Mouse (Mus musculus): ENCODE data around the gene Tbc1d21.
A peak's percentile ranks its signal among the peaks of the same experiment; 100 is the strongest.

The Tbc1d21 gene

DNA sequence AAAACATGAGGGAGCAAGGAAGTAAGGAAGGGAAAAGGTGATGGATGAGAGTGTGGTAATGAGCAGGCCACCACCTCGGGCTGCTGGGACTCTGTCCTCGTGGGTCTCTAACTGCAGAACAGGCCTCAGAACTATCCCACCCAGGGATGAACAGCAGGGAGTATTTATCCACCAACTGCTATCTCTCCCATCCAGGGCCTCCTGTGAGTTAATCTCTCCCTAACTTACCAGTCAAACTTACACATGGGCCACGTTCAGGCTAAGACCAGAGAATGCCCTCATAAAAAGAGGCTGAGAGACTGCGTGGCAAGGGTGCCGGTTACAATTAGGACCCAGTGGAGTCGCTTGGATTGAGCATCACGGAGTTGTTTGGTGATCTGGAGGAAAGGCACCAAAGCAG is 24.3 kb downstream of the Tbc1d21 start:
- DNase-seq (ENCODE audit: low spot score in 2 of 2): no peak

DNA sequence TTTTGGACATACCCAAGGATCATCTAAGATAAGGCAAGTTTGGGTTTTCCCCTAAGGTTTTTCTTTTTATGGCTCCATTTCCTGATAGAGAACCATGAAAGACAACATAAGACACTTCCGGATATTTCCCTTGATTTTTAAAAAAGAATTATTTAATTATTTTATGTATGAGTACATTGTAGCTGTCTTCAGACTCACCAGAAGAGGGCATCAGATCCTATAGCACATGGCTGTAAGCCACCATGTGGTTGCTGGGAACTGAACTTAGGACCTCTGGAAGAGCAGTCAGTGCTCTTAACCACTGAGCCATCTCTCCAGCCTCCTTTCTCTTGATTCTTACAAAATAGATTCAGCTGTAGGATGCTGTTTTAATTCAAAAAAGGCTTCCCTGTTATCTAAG is 28.5 kb downstream of the Tbc1d21 start:
- DNase-seq (ENCODE audit: low spot score in 2 of 2): no peak

DNA sequence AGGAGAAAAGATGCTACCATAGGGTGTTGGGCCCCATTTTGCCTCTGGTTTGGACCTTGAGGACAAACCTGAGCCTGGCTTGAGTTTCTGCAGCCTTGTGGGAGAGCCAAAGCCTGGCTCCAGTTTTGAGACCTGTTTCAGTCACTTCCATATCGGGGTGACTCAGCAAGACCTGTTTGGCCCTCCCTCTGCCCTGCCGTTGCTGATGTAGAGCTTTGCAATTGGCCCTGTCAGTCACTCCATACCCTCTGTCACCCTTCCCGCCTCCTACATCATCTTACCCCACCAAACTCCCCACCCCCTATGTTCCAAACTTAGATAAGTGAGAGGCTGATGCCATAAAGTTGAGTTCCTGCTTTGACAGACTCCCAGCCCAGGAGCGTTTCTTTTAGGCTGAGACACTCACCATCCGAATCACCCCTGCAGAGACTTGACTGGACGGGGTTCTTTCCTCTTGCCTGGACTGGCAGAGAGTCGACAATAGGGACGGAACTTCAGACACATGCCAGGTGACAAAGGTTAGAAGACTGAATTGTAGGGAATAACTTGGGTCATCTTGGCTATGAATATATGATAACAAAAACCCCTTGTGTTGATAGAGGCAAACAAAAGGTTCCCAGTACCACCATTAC is 33.5 kb downstream of the Tbc1d21 start:
- no peak for DNase-seq (ENCODE audit: low spot score in 2 of 2)

DNA sequence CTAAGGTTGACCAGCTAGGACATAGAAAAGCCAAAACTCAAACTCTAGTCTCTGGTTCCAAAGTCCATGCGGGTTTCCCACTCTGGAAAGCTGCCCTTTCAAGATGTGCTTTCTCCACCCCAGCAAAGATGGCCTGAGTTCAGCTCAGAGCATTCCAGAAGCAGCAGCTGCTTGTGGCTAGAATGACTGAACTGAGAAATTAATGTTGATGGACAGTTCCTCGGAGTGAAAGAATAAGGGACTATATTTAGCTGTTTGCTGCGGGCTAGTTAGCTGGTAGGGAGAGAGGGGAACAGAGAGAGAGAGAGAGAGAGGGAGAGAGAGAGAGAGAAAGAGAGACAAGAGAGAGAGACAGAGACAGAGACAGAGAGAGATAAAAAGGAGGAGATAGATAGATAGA is 39.0 kb downstream of the Tbc1d21 start:
- DNase-seq (ENCODE audit: low spot score in 2 of 2): no peak

DNA sequence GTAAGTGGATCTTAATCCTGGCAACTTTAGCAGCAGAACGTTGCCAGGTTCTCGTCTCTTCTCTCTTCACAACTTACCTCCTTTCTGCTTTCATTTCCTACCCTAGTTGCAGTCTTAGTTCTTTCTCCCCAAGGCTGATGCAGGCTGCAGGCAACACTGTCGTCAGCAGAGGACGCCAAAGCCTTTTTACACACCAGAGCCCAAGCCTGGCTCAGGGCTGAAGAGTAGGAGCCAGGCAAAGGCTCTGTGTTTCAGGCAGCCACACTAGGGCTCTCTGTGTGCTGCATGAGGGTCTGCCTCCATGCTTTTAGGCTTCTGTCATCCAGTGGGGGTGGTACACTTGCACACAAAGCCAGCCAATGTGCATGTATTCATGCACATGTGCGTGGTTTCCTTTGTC is 40.0 kb downstream of the Tbc1d21 start:
- peak; percentile 78 to 87 for DNase-seq (ENCODE audit: low spot score in 2 of 2)

DNA sequence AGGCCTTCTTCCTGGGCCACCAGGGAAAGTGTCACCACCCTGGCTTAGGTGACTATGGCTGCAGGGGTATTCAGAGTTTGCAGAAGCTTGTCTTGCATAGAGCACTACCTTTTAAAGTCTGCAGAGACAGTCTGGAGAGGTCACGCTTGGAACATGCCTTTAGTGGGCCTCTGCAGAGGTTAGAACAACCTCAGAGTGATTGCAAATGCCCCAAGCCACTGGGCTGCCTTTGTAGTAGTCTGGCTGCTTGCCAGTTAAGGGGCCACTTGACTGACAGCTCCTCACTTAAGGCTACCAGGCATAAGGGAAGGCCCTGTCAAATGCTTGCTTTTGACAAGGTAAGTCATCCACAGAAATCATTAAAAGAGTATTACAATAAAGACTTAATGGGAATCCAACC is 42.9 kb downstream of the Tbc1d21 start:
- DNase-seq (ENCODE audit: low spot score in 2 of 2): no peak

DNA sequence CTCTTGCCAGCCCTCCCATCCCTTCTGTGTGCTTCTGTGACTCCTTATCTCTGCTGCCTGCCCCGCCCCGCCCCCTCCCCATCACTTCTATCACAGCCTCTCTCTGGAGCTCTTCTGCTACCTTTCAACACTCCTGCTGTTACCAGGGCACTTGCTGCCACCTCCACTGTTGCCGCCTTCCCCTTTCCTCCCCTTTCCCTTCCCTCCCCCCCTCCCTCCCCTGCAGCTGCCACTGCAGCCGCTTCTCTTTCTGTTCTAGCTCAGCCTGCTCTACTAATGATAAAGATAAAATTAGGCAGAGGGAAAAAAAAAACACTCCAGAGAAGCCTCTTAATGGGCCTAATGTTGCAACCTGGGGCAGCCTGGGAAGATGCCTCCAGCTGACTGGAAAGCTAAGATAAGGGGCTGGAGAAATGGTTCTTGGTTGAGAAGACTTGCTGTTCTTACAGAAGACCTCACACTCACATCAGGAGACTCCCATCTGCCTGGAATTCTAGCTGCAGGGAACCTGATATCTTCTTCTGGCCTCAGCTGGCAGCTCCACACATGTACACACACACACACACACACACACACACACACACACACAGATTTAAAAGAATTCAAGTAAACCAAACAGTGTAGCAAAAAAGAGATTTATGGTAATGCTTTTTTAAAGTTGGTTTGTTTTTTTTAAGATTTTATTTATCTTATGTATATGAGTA is 43.6 kb downstream of the Tbc1d21 start:
- no peak for DNase-seq (ENCODE audit: low spot score in 2 of 2)

DNA sequence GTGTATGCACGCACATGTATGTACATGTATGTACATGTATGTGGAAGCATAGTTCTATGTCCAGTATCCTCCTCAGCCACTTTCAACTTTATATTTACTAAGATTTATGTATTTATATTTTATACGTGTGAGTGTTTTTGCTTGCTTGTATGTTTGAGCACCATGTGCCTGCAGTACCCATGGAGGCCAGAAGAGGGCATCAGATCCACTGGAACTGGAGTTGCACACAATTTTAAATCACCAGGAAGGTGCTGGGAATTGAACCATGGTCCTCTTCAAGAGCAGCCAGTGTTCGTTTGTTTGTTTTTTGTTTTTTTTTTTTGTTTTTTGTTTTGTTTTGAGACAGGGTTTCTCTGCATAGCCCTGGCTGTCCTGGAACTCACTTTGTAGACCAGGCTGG is 48.6 kb downstream of the Tbc1d21 start:
- no peak for DNase-seq (ENCODE audit: low spot score in 2 of 2)

DNA sequence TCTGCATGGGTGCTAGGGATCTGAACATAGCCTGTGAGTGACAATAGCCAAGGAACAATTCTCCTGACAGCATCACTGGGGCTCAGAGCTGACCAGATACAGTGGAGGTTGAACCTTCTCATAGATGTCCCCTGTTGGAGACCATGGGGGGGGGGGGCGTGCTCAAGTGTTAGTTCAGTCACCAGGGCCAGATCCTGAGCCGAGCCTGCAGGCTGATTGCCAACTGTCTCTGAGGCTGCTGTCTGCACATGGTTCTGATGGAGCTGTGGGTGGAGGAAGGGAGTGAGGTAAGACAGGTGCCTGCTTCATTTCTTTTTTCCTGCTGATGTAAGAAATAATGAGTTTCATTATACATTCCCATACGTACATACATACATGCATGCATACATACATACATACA is 51.9 kb downstream of the Tbc1d21 start:
- no peak for DNase-seq (ENCODE audit: low spot score in 2 of 2)

DNA sequence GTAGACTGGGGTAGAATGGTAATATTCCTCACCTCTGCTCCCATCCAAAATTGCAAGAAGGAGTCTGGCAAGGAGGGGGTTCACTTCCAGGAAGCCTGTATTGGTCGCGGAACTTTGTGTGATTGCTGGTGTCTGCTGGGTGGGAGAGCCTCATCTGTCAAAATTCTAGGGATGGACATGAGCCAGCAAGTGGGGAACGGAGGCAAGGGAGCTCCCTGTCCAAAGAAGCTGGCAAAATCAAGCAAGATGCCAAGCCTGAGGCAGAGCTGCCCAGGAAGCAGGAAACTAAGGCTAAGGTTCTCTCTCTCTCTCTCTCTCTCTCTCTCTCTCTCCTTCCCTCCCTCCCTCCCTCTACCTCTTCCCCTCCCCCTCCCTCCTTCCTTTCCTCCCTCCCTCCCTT is 52.9 kb downstream of the Tbc1d21 start:
- no peak for DNase-seq (ENCODE audit: low spot score in 2 of 2)

DNA sequence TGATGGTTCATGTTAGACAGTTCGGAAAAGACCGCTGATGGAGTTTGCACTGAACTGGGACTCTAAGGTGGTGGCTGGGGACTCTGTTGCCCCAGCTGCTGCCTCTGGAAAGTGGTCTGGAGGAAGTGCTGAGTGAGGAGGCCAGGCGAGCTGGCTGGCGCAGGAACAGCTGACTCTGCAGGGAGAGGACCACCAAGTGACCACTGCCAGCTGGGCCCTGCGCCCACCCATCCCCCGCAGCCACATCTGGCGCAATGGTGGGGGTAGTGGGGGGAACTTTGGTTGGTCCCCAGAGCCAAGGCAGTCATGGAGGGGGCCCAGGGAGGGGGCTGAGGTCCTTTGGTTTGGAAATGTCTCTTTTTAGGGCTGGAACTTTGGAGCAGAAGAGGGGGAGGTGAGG is 53.5 kb downstream of the Tbc1d21 start:
- DNase-seq (ENCODE audit: low spot score in 2 of 2): no peak

DNA sequence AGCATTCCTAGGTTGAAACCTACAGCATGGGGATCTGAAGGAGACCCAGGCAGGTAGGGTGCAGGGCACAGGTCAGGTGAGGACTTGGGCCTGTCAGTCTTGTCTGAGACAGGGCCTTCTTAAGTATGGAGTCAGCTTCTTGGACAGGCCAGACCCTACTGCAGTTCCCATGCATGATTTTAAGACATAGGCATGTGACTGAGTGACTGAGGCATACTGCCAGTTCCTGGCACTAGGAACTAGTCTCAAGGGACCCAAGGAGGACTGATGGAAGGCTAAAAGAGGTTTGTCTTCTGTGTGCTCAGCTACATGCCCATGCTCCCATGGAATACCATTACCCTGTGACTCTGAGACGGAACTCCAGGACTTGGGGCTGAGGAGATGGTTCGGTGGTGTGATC is 54.4 kb downstream of the Tbc1d21 start:
- DNase-seq (ENCODE audit: low spot score in 2 of 2): no peak

DNA sequence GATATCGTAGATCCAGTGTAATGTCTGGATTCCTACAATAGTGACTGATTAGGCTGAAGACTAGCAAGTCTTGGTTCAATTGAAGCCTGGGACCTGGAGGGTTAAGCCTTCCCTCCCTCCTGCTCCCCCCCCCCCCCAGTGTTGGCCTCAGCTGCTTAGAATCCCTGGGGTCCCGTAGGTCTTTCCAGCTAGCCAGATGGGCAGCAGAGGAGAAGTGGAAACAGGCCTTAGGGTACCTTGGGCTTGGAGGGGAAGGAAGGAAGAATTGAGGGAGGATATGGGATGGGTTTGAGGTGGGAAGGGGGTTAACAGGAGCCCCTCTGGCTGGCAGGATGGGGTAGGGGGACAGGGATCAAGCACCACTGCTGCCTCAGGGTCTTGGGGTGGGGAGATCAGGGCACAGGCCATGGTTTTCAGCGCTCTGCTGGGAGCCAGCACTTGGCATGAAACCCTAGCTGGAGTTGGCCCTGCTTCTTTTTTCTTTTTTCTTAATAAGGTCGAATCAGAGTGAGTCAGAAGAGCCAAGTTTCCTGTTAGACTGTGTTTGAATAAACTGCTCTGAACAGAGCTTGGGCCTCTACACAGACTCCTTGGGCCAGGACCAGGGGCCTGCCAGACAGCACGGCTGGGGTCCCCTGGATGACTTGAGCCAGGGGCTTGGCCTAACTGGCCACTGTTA is 55.4 kb downstream of the Tbc1d21 start:
- DNase-seq (ENCODE audit: low spot score in 2 of 2): peak; percentile 53 to 57

DNA sequence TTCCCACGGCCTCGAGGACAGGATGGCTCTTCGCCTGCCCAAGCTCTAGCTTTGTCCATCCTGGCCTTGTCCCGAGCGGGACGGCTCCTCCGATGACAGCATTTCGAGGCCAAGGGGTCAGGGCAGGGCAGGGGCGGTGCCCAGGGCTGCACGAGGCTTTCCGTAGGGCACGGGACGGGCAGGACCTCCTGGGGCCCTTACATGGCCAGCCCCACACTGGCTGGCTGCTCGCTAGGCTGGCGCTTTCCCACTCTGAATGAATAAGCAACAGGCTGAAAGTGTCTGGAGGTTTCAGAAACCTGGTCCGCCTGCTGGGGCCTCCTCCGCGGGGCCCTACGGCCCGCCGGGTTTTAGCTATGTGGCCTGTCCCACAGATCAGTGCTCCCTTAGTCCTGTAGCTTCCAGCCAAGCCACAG is 57.3 kb downstream of the Tbc1d21 start, which contains the start of gene Loxl1:
Gene Loxl1, minus strand, starts transcription at position 243 of the 416 bp plus-strand sequence.
- peak; percentile 49 to 56 for DNase-seq (ENCODE audit: low spot score in 2 of 2)

DNA sequence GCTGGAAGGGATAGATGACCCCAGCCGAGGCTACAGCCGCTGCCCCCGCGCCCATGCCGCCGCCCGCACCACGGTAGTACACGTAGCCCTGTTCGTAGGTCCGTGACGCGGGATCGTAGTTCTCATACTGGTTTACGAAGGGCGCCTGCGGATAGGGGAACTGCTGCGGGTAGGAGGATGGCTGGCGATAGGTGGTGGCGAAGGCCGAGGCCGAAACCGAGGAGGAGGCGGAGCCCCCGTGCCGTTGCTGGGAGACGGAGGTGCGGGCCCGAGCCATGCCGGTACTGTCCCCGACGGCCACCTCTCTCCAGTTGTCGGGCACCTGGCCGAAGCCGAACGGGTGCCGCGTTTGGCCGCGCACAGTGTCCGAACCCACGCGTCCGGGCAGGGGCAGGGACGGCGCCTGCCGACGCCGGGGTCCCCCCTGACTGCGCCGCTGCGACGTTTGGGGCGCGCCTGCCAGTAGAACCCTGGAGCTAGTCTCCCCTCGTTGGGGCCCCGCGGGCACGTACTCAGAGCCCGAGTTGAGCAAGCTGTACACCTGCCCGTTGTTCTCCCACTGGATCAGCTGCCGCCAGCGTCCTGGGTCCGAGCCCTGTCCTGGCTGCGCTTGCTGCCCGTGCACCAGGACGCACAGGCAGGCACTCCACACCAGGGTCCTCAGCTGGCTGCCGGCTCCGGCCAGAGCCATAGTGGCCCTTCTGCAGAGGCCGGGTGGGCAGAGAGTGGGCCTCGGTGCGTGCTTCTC is 57.9 kb downstream of the Tbc1d21 start:
- peak in 1 of 2 experiments; percentile 33 for DNase-seq (ENCODE audit: low spot score in 2 of 2)

DNA sequence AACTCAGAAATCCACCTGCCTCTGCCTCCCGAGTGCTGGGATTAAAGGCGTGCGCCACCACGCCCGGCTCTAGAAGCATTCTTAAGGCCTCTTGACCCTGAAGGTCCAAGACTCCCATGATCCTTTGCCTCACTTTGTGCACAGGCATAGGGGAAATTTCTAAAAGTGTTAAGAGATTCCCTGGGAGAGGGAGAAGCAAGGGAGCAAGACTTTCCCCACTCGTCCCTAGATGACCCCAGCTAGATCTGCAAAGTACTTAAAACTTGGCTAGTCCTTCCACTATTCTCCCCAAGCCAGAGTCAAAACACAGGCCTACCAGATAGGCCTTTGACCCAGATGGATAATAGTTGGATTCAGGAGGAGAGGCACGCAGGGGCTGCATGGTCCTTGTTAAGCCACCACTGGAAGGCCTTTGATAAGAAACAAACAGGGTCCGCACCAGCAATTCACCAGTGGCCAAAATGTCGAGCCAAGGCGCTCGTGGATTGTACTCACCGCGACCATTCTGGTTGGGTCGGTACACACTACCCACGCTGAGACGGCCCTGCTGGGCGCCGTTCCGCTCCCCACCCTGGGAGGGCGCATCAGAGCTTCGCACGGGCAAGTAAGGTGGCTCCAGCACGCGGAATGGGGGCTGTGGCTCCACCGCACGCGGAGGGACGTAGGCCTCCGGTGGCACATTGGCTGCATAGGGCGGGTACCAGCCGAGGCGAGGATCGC is 58.9 kb downstream of the Tbc1d21 start:
- DNase-seq (ENCODE audit: low spot score in 2 of 2): no peak

DNA sequence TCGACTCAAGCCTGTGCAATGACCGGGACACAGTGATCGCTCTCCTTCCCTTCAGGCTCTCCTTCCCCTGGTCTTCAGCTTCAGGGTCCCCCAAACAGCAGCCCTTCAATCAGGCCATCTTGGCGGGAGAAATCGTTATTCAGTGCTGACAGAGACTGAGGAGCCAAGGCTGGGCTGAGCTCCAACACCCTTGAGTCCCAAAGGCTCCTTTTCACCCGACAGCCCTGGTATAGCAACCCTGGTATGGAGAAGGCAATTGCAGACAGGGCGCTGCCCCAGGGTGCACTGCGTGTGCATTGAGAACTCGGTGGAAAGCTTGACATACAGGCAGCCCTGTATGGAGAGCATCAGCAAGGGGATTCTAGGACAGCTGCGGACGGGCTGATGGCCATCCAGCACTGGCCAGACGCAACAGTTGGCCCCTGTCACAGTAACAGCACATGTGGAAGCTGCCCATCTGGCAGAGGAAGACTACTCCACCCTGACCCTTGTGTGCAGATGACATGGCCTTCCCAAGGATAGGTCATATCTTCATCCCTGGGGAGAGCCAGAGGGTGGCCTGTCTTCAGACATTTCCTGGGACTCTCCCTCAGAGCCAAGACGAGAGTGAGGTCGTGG is 60.1 kb downstream of the Tbc1d21 start:
- no peak for DNase-seq (ENCODE audit: low spot score in 2 of 2)
